Mouse (Mus musculus) thymus, adult 2 months (tissue): ENCODE data around the gene Tcf7l2.

ENCODE experiments used
- CTCF ChIP-seq: fragments of 200-500 bp; IDR thresholded peaks from 2 replicates; pipeline ENCODE4 v1.5.1; 2012; ENCODE audit warnings: mild to moderate bottlenecking, control low read depth, low read length, moderate library complexity, borderline replicate concordance; ENCODE audit not compliant: control insufficient read depth, poor library complexity, insufficient read depth; ENCODE audit errors: extremely low read depth
- POLR2A ChIP-seq: fragments of 200-500 bp; IDR thresholded peaks from 2 replicates; pipeline ENCODE4 v1.6.1; 2012; ENCODE audit warnings: mild to moderate bottlenecking, low read length, control low read depth, moderate library complexity; ENCODE audit not compliant: control insufficient read depth, poor library complexity, insufficient read depth; ENCODE audit errors: extremely low read depth

- TF ChIP-seq CTCF: no peak
- no peak for TF ChIP-seq POLR2A
Observed at GRCm38 (mm10) chr19:55836930-55837687, 95.5 kb downstream of the Tcf7l2 start.
